Mouse (Mus musculus) liver, embryonic 11.5 days (tissue): Measurements from ENCODE around the gene Hsp90ab1. TPM values are rescaled to one million over a fixed set of nuclear protein-coding genes. Genes with fewer than 3 reads are reported as not detected.

Experiments used
- ATAC-seq: fragments of 200-750 bp; cut with Nextera tagmentation; replicated peaks from 2 replicates; pipeline ENCODE4 v1.8.0; 2017; ENCODE audit warnings: moderate number of reproducible peaks, mild to moderate bottlenecking, moderate TSS enrichment, moderate library complexity; ENCODE audit not compliant: low FRiP score
- DNase-seq: peaks from one replicate; pipeline ENCODE4 v3.0.0-alpha.2; 2017; ENCODE audit warnings: low spot score
- H3K27ac ChIP-seq: fragments of 300-500 bp; sonication (generic); 2 replicates; pipeline ENCODE4 v1.5.1; 2014; ENCODE audit warnings: mild to moderate bottlenecking, low read depth, low read length, control low read depth
- H3K27me3 ChIP-seq: fragments of 300-500 bp; sonication (generic); replicated peaks from 2 replicates; pipeline ENCODE4 v1.6.1; 2014; ENCODE audit warnings: low read length, mixed read lengths; ENCODE audit not compliant: control insufficient read depth, insufficient read depth
- H3K36me3 ChIP-seq: fragments of 300-500 bp; sonication (generic); 2 replicates; pipeline ENCODE4 v1.6.1; 2014; ENCODE audit warnings: mild to moderate bottlenecking, low read length, moderate library complexity, mixed read lengths; ENCODE audit not compliant: control insufficient read depth, insufficient read depth
- H3K4me1 ChIP-seq: fragments of 300-500 bp; sonication (generic); replicated peaks from 2 replicates; pipeline ENCODE4 v1.6.1; 2014; ENCODE audit warnings: low read length, mixed read lengths; ENCODE audit not compliant: control insufficient read depth, insufficient read depth
- H3K4me2 ChIP-seq: fragments of 300-500 bp; sonication (generic); 2 replicates; pipeline ENCODE4 v1.6.1; 2014; ENCODE audit warnings: mild to moderate bottlenecking, control low read depth, moderate library complexity
- H3K4me3 ChIP-seq: fragments of 300-500 bp; sonication (generic); 2 replicates; pipeline ENCODE4 v1.5.1; 2014; ENCODE audit warnings: low read depth, low read length, control low read depth
- H3K9ac ChIP-seq: fragments of 300-500 bp; sonication (generic); 2 replicates; pipeline ENCODE4 v1.6.1; 2014; ENCODE audit warnings: low read depth, low read length, control low read depth
- H3K9me3 ChIP-seq: fragments of 300-500 bp; sonication (generic); 2 replicates; pipeline ENCODE4 v1.6.1; 2016; ENCODE audit warnings: low read length, inconsistent platforms, mixed read lengths; ENCODE audit not compliant: control insufficient read depth
- WGBS: fragments of 180-500 bp; shearing (Covaris S2); extraction: QIAGEN DNeasy Blood & Tissue Kit; methylation state at CpG from one replicate; pipeline ENCODE4 v1.1.7; 2014; 5-methylcytosine and 5-hydroxymethylcytosine counted together
- polyA plus RNA-seq: library from polyadenylated mRNA; unstranded; fragments of >200 nt; fragmentation: Nextera tagmentation; extraction: Ambion mirVana; gene quantifications from 2 replicates; pipeline ENCODE4 v1.2.1, GENCODE M21; 2014

Hsp90ab1 gene
- polyA plus RNA-seq, 1 experiment from 2014 or later = 1,837 TPM

DNA sequence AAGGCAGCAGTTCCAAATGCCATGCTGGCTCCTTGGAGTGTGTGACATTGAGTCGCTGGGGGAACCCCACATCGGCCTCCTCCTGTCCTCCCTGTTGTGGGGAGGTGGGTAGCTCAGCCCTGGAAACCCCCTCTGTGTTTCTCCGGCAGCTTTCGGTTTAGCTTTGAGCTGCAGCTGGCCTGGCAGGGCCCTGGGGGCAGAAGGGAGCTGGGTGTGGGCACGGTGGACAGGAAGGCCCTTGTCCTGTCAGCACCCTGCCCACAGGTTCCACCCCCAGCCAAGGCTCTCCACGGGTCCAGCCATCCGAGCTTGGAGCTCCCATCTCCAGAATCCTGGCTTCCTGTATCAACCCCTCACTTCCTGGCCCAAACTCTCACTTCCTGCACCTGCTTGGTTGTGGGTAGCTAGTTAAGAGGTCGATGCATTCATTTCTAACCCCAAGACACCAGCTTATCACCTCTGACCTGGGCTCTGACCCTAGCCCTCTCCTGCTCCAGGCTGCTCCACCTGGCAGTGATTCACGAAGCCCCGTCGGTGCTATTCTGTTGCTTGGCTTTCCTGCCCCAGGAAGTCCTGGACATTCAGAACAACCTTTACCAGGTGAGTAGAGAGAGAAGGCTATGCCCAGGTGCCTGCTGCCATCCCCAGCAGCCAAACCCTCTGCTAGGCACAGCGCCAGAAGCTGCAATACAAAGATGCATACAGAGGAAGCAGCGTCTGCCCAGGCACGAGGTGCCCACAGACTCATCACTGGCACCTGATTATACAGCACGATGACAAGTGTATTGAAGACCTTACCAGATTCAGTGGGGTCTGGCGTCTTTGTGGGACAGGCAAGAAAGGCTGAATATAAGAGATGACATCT, 14.8 kb downstream of the Hsp90ab1 start:
- H3K9me3 ChIP-seq = no peaks in the 10 kb centered on the region
- DNase-seq (no peak), ATAC-seq (no peak)
- H3K4me3 ChIP-seq = no peak overlapping the region
- peaks cover 12% of the 10 kb centered on the region for H3K27me3 ChIP-seq
- no peak overlapping the region for H3K9ac ChIP-seq
- H3K27ac ChIP-seq = no peak overlapping the region
- WGBS = 63% methylated on average over 16 of the region's 16 CpGs
- no peaks in the 10 kb centered on the region for H3K36me3 ChIP-seq
- H3K4me1 ChIP-seq = peaks cover 13% of the 10 kb centered on the region
- H3K4me2 ChIP-seq = no peak overlapping the region

DNA sequence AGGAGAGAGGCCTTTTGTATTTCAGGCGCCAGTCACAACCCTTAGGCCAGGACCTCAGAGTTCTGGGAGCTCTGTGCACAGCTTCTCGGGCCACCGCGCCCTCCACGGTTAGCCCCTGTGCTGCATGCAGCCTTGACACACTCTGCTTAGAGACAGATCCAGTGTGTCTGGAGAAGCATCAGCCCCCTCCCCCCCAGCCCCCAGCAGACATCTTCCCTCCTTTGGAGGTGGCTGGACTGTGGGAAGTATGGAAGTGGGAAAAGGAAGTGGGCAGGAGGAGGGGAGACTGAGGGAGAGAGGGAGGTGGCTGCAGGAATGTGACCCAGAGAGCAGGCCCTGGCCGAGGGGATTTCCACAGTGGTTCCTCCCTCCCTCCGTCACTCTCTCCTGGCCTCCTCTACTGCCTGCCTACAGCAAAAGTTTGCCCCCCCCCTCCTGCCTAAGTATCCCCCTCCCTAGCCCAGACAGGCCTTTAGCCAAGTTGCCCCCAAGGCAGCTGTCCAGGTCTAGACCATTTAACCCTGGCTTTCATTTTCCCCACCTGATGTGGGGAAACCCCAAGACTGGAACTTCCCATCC, 15.7 kb downstream of the Hsp90ab1 start:
- 59% methylated on average over 7 of the region's 7 CpGs for WGBS
- no peaks in the 10 kb centered on the region for H3K9me3 ChIP-seq
- peaks cover 13% of the 10 kb centered on the region for H3K4me1 ChIP-seq
- peaks cover 12% of the 10 kb centered on the region for H3K27me3 ChIP-seq
- no peak overlapping the region for H3K27ac ChIP-seq
- no peaks in the 10 kb centered on the region for H3K36me3 ChIP-seq
- peak overlapping the region; percentile 21; the same call in 1 of the 2 replicates for H3K4me3 ChIP-seq
- H3K9ac ChIP-seq = no peak overlapping the region
- ATAC-seq (no peak), DNase-seq (no peak)
- H3K4me2 ChIP-seq = peak overlapping the region; percentile 100

DNA sequence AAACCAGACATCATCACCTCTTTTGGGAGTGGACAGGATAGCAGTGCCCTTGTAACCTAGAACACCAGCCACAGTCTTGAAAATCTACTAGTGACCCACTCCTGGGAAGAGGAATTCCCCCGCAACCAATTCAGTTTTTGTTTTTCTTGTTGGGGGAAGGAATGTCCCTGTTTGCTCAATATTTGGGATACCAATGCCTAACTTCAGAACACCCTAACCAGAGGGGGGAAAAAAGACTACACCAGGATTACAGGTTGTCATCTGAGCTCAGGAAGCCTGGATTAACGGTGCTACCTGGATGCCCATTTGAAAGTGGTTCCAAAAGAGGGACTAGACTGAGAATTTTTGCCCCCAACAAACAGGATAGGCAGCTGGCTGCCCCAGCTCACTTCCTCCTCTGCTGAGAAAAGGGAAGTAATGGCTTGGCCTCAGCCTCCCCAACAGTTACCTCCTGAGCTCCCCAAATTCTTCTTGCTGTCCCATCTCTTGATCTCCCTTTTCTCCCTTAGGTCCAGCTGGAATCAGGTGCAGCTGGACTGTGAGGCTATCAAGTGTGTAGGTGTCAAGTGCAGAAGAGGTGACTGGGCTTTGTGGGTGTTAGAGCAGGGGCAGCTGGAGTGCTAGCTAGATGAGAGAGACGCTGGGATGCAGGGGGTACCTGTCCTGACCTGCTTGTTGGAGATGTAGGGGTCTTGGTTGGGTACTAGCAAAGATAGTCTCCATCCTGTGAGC, 16.4 kb downstream of the Hsp90ab1 start:
- DNase-seq = no peak
- no peak overlapping the region for H3K27ac ChIP-seq
- H3K4me2 ChIP-seq = peak overlapping the region; percentile 100
- peaks cover 16% of the 10 kb centered on the region for H3K27me3 ChIP-seq
- H3K9ac ChIP-seq = no peak overlapping the region
- H3K4me1 ChIP-seq = peaks cover 18% of the 10 kb centered on the region
- peak overlapping the region; percentile 73 for H3K4me3 ChIP-seq
- WGBS = 47% methylated on average over 3 of the region's 3 CpGs
- H3K9me3 ChIP-seq = no peaks in the 10 kb centered on the region
- H3K36me3 ChIP-seq = no peaks in the 10 kb centered on the region
- no peak for ATAC-seq

DNA sequence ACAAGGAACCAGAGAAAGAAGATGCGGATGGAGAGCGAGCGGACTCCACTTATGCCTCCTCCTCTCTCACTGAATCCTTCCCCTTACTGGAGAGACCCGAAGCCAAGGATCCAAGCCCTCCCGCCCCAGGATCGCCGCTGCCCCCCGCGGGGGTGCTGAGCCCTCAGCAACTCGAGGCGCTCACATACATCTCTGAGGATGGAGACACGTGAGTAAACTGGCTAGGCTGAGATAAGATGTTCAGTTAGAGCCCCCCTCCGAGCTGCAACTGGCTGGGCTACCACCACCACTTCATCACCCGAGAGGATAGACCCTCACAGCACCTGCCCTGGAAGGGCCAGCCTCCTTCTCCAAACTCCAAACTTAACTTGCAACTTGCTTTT, 17.0 kb downstream of the Hsp90ab1 start:
- no peak overlapping the region for H3K27ac ChIP-seq
- no peaks in the 10 kb centered on the region for H3K9me3 ChIP-seq
- DNase-seq (no peak), ATAC-seq (no peak)
- H3K4me1 ChIP-seq = peaks cover 18% of the 10 kb centered on the region
- 3% methylated on average over 14 of the region's 14 CpGs for WGBS
- H3K9ac ChIP-seq = peak overlapping the region; percentile 68
- H3K36me3 ChIP-seq = no peaks in the 10 kb centered on the region
- H3K27me3 ChIP-seq = peaks cover 20% of the 10 kb centered on the region
- peak overlapping the region; percentile 73 for H3K4me3 ChIP-seq
- H3K4me2 ChIP-seq = peak overlapping the region; percentile 100

DNA sequence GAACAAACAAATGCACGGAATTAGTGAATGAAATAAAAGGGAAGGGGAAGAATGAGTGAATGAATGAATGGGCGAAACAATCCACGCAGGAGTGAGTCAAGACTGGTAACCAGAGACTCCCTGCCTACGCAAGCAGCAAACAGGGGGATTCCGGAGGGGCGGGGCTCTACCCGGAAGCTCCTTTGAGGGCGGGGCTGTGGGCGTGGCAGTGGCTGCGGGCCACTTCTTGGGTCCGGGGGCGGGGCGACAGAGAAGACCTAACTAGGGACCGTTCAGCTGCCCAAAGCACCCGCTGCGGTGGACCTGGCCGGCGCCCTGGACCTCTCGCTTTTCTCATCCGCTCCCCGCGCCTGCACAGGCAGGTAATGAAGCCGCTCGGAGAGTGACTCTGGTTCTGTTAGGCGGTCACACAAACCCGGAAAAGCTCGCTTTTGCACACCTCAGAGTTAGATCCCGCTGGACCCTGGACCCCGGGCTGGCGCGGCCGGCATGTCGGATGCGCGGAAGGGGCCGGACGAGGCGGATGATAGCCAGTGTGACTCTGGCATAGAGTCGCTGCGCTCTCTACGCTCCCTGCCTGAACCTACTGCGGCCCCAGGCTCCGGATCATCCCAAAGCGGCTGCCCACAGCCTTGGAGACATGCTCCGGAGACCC, 17.5 kb downstream of the Hsp90ab1 start, which contains the start of gene Nfkbie:
TSS of gene Nfkbie (plus strand) at position 252 of the 655 bp plus-strand sequence.
- Histone ChIP-seq H3K4me1 (peaks cover 18% of the 10 kb centered on the region), H3K9ac (peak within 1 kb of the TSS; percentile 68), H3K36me3 (no peaks in the 10 kb centered on the region), H3K4me3 (peak within 1 kb of the TSS; percentile 73), H3K4me2 (peak within 1 kb of the TSS; percentile 100), H3K27ac (no peak within 1 kb of the TSS), H3K9me3 (no peaks in the 10 kb centered on the region), H3K27me3 (peaks cover 25% of the 10 kb centered on the region)
- peak; percentile 79 for ATAC-seq
- WGBS = under 1% methylated on average over 45 of the region's 45 CpGs
- peak; percentile 97 for DNase-seq

DNA sequence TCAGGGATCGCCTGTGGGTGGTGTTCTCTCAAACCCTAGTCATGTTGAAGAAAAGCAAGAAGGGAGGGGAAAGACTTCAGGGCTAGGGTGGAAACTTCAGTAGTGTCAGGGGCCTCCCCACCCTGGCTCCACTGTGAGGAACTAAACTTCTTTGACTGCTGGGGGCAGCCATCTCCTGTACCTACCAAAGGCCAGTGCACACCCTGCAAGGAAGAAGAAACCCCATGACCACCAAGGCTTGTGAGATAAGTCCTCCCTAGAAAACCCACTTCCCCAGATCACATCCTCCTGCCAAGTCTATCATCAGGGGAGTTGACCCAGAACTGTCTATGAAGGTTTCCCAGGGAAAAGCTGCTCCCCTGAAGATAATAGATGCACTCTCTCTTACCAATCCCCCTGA, 18.7 kb downstream of the Hsp90ab1 start:
- Histone ChIP-seq H3K9ac (no peak overlapping the region), H3K4me3 (no peak overlapping the region), H3K36me3 (no peaks in the 10 kb centered on the region), H3K4me1 (peaks cover 18% of the 10 kb centered on the region), H3K27ac (no peak overlapping the region), H3K4me2 (no peak overlapping the region), H3K27me3 (peaks cover 36% of the 10 kb centered on the region), H3K9me3 (no peaks in the 10 kb centered on the region)
- WGBS = 42% methylated on average over 1 of the region's 1 CpGs
- DNase-seq (no peak), ATAC-seq (no peak)

DNA sequence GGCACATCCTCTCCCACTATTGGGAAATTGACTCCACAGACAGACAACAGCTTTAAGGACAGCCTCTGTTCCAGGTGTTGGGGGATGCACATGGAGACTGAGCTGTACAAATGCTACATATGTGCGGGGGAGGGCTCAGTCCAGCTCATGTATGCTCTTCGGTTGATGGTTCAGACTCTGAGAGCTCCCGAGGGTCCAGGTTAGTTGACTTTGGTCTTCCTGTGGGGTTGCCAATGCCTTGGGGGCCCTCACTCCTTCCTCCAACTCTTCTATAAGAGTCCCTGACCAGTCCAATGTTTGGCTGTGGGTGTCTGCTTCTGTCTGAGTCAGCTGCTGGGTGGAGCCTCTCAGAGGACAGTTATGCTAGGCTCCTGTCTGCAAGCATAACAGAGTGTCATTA, 20.0 kb downstream of the Hsp90ab1 start:
- ATAC-seq = no peak
- no peak for DNase-seq
- Histone ChIP-seq H3K36me3 (no peaks in the 10 kb centered on the region), H3K9me3 (no peaks in the 10 kb centered on the region), H3K9ac (no peak overlapping the region), H3K4me2 (no peak overlapping the region), H3K4me1 (peaks cover 26% of the 10 kb centered on the region), H3K27ac (no peak overlapping the region), H3K4me3 (no peak overlapping the region), H3K27me3 (peaks cover 50% of the 10 kb centered on the region)
- 79% methylated on average over 3 of the region's 3 CpGs for WGBS

DNA sequence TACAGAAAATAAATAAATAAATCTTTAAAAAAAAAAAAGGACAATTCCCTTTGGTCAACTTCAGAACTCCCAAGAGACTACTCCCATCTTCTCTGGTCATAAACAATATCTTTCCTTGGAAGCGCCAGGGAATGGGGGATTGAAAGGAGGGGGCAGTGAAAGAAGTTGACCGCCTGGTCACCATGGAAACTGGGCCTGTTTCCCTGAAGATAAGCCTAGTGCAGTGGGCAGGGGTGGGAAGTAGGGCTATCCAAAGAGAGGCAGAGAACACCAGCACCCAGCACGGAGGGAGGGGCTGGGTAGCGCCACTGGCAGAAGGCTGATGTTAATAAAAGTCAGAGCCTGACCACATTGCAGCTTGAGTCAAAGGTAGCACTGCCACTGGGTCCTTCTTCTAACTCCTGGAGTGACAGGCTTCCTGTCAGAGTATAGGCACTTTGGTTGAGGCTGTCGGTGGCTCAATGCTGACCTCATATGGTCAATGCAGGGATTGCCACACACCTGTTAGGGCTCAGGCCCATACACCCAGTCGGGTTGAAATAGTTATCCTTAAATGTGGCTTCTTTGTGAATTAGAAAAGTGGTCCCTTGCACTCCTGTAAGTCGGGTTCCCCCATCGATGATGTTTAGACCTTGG, 21.1 kb downstream of the Hsp90ab1 start:
- no peak overlapping the region for H3K9ac ChIP-seq
- 2% methylated on average over 8 of the region's 8 CpGs for WGBS
- ATAC-seq = peak; percentile 46; the same call in 1 of the 2 replicates

More for the DNA sequence above, 21.1 kb downstream of the Hsp90ab1 start:
- Histone ChIP-seq H3K4me1 (peaks cover 26% of the 10 kb centered on the region), H3K27me3 (peaks cover 54% of the 10 kb centered on the region), H3K4me2 (no peak overlapping the region), H3K4me3 (no peak overlapping the region), H3K9me3 (no peaks in the 10 kb centered on the region), H3K27ac (no peak overlapping the region), H3K36me3 (no peaks in the 10 kb centered on the region)
- DNase-seq = no peak
